Mouse (Mus musculus) mammary gland, adult 2 months (tissue): ENCODE data around the gene Fam69a. TPM values are rescaled to one million over a fixed set of nuclear protein-coding genes. Genes with fewer than 3 reads are reported as not detected.

Source experiments
- polyA plus RNA-seq: library from polyadenylated mRNA; depleted of rRNA; stranded (reverse); fragments of >200 nt; gene quantifications from 2 replicates; pipeline ENCODE4 v1.2.3, GENCODE M21; 2012; ENCODE audit warnings: low replicate concordance; rRNA removed

Fam69a gene
- 2.6 and 7.2 TPM in 2 replicates for polyA plus RNA-seq

GRCm38 (mm10) chr5:107986967-107987834 is at the start of gene Fam69a:
Gene Fam69a, minus strand, starts transcription at chr5:107987085.

GRCm38 (mm10) chr5:107900206-107901013 is 86.5 kb downstream of the Fam69a start, which contains the start of gene Rpl5:
Gene Rpl5, plus strand, starts transcription at chr5:107900502.

GRCm38 (mm10) chr5:107874561-107875260 is 112.2 kb downstream of the Fam69a start, which contains the start of gene Evi5:
Gene Evi5, minus strand, starts transcription at chr5:107875107.

Other genes with a start within 250 kb of the Fam69a start
- gene Ube2d2b, start 157.0 kb downstream of the Fam69a start, polyA plus RNA-seq, result not detected in 2 replicates
- gene Evi5, start 112.0 kb downstream of the Fam69a start, polyA plus RNA-seq, result 11.2 and 22.6 TPM in 2 replicates
- gene Rpl5, start 86.6 kb downstream of the Fam69a start, polyA plus RNA-seq, result 21.4 and 30.7 TPM in 2 replicates
- gene Mtf2, start 78.6 kb upstream of the Fam69a start, polyA plus RNA-seq, result 8.4 and 13.9 TPM in 2 replicates
- gene Tmed5, start 145.5 kb upstream of the Fam69a start, polyA plus RNA-seq, result 87.9 and 224 TPM in 2 replicates
- gene Ccdc18, start 145.8 kb upstream of the Fam69a start, polyA plus RNA-seq, result 0.16 TPM in 1 of 2 replicates, not detected in the other